Mouse (Mus musculus) skeletal muscle tissue, adult 2 months (tissue): ENCODE measurements around the gene Plbd2.

ENCODE experiments used
- DNase-seq: peaks from one replicate; pipeline ENCODE4 v3.0.0-alpha.2; 2012; ENCODE audit warnings: low read depth, low spot score

Gene Plbd2

DNA sequence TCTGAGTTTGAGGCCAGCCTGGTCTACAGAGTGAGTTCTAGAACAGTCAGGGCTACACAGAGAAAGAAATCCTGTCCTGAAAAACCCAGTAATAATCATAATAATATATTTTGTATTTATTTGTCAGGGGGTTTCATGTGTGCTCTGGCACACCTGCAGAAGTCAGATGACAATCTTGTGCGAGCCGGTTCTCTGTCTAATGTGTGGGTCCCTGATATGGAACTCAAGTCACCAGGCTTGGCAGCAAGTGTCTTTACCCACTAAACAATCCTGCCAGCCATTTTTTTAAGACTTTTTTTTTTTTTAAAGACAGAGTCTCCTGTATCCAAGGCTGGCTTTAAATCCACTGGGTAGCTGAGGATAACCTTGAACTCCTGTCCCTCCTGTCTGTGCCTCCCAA, 30.1 kb downstream of the Plbd2 start:
- no peak for DNase-seq

DNA sequence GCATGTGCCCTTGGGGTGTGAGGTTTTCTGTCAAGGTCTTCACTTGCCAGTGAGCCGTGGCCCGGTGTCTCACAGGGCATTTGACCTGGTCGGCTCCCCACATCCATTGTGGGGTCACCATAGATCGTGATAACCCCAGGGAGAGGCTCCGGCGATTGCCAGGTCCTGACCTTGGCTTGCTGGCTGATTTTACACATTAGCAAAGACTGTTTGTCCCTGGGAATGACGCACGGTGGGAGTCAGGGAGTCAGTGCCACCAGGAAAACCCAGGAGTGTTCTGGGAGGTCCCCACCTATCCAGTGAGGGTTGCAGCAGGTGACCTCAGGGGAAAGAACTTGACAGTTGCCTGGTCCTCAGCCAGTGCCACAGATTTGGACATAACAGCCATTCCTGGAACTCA, 30.7 kb downstream of the Plbd2 start, which contains the start of gene Sdsl:
Gene Sdsl, minus strand, starts transcription at position 41 of the 400 bp plus-strand sequence.
- no peak for DNase-seq

DNA sequence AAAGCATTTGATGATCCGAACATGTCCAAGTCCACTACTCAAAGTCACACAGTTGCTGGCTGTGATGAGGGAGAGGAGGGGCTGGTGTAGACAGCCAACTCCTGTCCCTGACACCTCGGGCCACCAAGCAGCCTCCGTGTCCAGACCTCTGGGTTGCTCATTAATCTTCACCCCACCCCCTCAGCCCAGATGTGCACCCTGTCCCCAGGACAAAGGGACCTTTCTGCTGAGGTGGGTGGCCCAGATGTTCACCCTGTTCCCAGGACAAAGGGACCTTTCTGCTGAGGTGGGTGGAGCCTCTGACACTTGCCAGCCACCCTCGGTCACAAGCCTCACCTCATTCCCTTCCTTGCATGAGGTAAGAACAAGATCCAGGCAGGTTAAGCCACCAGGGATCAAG, 31.9 kb downstream of the Plbd2 start:
- DNase-seq, result no peak

DNA sequence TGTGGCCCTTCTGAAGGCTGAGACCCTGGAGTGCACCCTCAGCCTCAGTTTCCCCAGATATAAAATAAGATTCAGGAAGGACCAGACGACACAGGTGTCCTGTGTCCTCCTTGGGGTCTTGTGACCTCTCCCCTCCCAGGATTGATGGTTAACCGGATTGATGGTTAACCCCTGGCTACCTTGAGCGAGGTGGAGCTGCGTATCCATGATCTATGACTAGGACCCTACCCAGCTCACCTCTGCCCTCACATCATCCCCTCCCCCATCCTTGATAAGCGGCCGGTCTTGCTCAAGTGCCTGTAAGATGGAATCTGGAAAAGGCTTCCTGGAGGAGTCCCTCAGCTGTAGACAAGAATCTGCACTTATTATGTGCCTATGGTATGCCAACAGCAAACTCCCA, 34.6 kb downstream of the Plbd2 start:
- no peak for DNase-seq

DNA sequence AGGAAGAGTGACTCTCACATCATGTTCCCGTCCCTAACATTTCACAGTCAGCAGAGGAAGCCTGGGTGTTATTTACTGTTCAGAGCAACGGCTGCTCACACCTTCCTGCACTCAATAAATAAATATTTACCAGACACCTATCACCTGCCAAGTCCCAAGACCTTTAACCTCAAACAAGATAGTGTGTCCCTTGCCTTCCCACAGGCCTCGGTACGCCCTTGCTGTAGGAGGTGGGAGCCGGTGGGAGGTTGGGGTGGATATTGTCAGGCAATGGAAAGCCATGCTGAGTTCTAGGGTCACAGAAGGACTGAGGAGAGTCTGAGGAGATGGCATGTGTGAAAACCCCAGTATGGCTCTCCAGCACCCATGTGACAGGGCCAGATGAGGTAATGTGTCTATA, 35.1 kb downstream of the Plbd2 start:
- DNase-seq, result no peak

DNA sequence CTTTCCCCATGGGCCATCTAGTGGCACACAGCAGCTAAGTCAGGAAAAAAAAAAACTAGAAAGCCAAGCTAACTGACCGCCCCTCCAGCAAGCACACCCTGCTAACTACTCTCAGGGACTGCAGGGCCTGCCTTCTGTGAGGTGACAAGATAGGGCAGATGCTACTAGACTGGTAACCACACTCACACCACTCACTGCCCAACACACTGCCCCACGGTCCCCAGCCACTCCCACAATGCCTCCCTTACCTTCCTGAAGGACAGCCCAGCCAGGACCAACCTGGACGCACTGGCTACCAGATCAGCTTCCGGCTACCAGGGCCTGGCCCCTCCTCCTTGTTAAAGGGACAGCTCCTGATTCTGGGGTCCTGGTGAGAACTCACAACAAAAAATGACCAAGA, 36.4 kb downstream of the Plbd2 start:
- no peak for DNase-seq

DNA sequence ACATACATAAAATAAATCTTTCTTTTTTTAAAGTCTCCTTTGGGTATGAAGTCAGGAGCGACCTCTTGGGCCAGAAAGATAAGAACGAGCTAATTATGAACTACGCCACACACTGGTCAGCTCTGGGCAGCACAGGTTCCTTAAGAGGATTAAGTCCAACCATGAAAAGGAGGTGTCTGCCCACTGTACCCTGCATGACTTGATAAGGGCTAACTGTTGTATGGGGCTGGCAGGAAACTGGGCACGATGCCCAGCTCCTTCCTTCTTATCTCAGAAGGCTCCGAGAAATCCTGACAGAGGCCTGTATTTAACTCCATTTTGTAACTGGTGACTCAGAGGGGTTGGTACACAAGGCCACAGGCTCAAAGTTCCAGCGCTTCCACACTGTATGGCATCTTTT, 37.6 kb downstream of the Plbd2 start:
- peak; percentile 14 for DNase-seq

- no peak for DNase-seq
Observed at GRCm38 (mm10) chr5:120465062-120465461, 38.4 kb downstream of the Plbd2 start.

DNA sequence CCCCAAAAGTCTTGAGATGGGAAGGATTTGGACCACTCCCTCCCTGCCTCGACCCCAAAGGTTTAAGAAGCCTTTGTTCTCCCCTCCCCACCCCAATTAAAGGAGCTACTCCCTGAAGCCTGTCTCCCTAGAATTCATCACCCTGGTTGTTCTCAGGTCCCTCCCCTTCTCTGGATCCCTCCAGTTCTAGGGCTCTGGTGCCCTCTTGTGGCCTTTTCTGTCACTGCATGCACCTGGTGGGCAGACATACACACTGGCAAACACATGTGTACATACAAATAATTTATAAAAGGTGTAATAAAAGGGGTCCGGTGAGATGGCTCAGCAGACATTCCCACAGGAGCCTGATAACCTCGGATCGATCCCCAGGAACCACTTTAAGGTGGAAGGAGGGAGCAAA, 39.1 kb downstream of the Plbd2 start:
- DNase-seq, result no peak

- DNase-seq, result no peak
Observed at GRCm38 (mm10) chr5:120461902-120462301, 41.5 kb downstream of the Plbd2 start.

DNA sequence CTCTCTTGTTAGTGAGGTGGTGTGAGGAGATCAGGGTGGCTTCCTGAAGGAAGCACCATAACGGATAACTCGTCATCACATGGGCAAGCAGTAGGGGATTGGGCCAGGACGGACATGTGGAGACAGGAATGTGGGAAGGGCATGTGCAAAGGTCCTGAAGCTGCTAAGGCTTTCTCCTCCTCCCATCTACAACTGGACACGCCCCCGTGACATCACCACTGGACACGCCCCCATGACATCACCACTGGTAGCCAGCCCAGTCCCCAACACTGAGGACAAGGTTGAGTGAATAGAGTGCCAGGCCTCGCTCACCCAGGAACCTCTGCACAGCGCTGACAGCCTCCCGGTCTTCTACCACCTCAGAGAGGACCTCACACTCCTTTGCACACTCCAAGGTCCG, 44.3 kb downstream of the Plbd2 start:
- no peak for DNase-seq

DNA sequence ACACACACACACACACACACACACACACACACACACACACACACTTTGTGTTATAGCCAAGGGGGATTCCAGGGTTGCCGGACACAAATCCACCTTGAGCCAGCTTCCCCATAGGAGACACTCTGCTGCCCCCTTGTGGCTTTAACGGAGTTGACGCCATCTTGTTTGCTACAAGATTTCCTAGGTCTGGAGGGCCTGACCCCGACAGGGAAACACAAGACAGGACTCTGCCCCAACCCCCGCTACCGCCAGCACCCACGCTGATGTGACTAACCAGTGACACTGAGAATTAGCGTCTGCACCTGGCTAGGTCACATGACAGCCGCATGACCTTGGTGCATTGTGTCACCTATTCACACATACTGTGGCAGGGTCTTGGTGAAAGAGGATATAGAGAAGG, 45.8 kb downstream of the Plbd2 start:
- DNase-seq, result peak; percentile 21

GRCm38 (mm10) chr5:120456841-120457554, 46.4 kb downstream of the Plbd2 start:
- DNase-seq, result no peak

DNA sequence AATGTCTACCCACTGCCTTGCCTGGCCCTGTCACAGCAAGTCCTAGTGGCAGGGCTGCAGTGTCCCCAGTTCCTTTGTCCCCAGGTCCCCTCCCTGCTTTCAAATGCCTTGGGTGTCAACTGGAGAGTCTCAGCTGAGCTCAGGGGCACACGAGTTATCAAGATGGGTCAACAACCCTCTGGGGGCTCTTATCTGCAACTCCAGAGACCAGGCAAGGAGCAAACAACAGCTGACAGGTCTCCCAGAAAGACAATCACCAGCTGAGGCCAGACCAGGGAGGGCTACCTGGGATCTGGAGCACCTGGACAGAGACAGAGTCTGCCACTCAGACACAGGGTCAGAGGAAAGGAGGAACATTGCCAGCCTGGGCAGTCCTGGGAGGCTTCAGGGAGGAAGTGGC, 47.2 kb downstream of the Plbd2 start:
- no peak for DNase-seq

DNA sequence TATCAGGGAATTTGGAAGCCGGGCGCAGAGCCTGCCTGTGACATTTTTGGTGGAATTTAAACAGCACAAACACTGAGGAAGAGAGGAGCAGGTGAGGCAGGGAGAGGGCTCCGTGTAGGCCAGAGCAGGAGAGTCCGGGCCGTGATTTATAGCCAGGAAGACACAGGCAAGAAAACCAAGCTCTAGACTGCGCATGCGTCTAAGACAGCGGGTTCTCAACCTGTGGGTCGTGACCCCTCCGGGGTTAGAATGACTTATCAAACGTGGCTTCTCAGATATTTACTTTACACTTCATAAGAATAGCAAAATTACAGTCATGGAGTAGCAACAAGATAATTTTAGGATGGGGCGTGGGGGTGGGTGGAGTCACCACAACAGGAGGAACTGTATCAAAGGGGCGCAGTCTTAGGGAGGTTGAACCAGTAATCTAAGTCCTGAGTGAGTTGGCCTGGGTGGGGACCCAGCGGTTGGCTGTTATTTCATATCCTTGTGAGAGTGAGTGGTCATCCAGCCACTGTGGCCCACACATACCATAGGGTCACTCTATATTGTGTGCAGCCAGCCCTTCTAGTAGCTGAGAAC, 48.6 kb downstream of the Plbd2 start:
- DNase-seq, result no peak

- no peak for DNase-seq
Observed at GRCm38 (mm10) chr5:120447305-120447704, 56.1 kb downstream of the Plbd2 start.

DNA sequence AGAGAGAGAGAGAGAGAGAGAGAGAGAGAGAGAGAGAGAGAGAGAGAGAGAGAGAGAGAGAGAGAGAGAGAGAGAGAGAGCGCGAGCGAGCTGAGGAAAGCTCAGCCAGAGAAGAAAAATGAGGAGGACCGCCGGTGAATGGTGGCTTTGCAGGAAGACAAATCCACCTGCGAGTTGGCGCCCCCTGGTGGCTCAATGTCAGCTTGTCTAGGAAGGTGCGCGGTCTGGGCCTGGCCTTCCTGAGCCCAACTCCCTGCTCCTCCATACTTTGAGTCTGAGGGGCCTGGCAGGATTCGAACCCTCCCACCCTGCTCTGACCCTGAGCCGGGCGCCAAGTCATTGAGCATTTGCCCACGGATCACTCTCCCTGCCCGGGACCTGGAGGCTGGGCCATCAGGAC, 62.7 kb downstream of the Plbd2 start:
- peak; percentile 46 for DNase-seq

GRCm38 (mm10) chr5:120439887-120440670, 63.3 kb downstream of the Plbd2 start:
- DNase-seq, result no peak

DNA sequence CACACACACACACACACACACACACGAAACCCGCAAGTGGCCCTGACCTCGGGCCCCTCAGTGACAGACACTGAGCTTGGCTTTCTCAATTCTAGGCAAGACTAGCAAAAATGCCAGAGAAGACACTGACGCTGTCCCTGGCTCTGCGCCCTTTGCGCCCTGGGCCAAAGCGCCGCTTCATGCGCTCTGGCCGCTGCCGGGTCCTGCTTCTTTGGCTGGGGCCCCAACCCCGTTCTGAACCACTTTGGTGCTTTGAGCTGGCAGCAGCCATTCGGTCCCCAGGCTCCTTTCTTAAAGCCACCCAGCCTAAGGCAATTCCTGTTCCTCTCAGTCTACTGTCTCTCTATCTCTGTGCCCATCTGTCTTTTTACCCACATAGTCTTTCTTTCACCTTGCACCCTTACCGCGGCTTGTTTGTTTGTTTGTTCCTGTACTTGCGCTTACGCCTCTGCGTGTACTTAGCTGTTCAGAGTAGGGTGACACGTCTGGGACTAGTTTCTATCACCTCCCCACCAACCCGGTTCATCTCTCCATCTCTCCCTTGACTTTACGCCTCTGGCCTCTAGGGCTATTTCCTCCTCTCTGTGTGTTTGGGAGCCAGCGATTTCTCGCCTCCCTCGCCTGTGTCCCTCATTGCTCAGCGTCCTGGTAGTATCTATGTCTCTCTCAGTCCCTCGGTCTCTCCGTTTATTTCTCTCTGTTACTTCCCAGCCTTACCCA, 64.3 kb downstream of the Plbd2 start:
- DNase-seq, result no peak

GRCm38 (mm10) chr5:120438469-120438868, 65.0 kb downstream of the Plbd2 start:
- no peak for DNase-seq

DNA sequence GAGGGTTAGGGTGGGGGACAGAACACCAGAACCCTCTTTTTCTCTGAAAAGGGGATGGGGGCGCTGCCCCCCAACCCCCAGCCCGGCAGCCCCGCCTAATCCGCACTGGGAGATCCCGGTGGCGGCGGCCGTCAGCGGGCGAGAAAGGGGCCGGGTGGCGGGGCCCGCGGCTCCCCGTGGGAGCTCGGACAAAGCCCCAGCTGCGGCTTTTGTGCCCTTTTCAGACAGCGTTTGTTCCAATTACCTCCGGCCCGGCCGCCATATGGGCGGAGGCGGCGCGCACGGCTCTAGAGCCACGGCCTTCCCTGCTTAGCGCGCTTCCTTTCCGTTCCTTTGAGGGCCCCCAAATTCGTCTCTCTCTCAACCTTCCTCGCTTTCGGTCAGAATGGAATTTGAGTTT, 65.4 kb downstream of the Plbd2 start:
- DNase-seq, result no peak

GRCm38 (mm10) chr5:120437539-120437938, 65.9 kb downstream of the Plbd2 start:
- DNase-seq, result no peak
